Mouse (Mus musculus): ENCODE results near the gene Rasa3. TPM values are rescaled to one million over a fixed set of nuclear protein-coding genes. Genes with fewer than 3 reads are reported as not detected.

The Rasa3 gene
- polyA plus RNA-seq, 1 experiment from 2014 or later: 48.1 TPM

DNA sequence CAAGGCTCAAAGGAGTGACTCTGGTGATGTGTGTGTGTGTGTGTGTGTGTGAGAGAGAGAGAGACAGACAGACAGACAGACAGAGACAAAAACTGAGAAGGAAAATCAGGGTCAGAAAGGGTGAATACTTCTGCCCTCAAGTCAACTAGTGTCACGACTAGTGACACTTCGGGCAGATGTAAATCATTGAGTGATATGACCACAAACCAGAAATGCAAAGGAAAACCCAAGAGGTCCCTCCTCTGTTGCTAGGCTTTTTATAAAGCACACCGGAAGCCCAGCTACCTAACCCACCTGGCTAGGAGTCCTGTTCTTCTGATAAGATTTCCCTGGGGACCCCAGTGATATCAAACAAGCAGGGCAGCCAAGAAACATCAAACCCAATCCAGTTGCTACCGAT lies 2.3 kb downstream of the Rasa3 start:
- H3K27me3 ChIP-seq (ENCODE audit: insufficient read depth, low read length): 0 out of 2 replicates have a peak, but pooled peaks cover 7% of the 10 kb centered on the region
- no peaks in the 10 kb centered on the region for H3K36me3 ChIP-seq (ENCODE audit: insufficient read depth)
- H3K27ac ChIP-seq (ENCODE audit: low read depth): 0 out of 2 replicates have a peak overlapping the region, but pooled peaks have one; percentile 44
- no peak for TF ChIP-seq CTCF (IDR thresholded peaks at IDR 0.05; ENCODE audit: low read depth)
- no peak for ATAC-seq (ENCODE audit: insufficient read depth)
- peak overlapping the region; percentile 92 for H3K4me2 ChIP-seq
- H3K4me1 ChIP-seq (ENCODE audit: insufficient read depth): peaks cover 24% of the 10 kb centered on the region
- no peak for DNase-seq
- H3K9me3 ChIP-seq (ENCODE audit: low read depth, low read length): no peaks in the 10 kb centered on the region
- H3K9ac ChIP-seq: peak overlapping the region; percentile 72; the same call in 1 of the 2 replicates
- 49% methylated on average over 4 of the region's 4 CpGs for WGBS
- H3K4me3 ChIP-seq (ENCODE audit: low read depth, low read length): peak overlapping the region; percentile 78

- no peak overlapping the region for H3K4me3 ChIP-seq (ENCODE audit: low read depth, low read length)
- peak; percentile 58 for DNase-seq
Measured at GRCm38 (mm10) chr8:13674294-13675010, 3.0 kb downstream of the Rasa3 start.

GRCm38 (mm10) chr8:13673215-13673614 lies 4.2 kb downstream of the Rasa3 start:
- no peak for TF ChIP-seq CTCF (IDR thresholded peaks at IDR 0.05; ENCODE audit: low read depth)
- Histone ChIP-seq H3K4me1 (ENCODE audit: insufficient read depth) (peaks cover 39% of the 10 kb centered on the region), H3K36me3 (ENCODE audit: insufficient read depth) (no peaks in the 10 kb centered on the region), H3K27ac (ENCODE audit: low read depth) (no peak overlapping the region), H3K9ac (no peak overlapping the region), H3K9me3 (ENCODE audit: low read depth, low read length) (no peaks in the 10 kb centered on the region), H3K27me3 (ENCODE audit: insufficient read depth, low read length) (no peaks in the 10 kb centered on the region), H3K4me2 (no peak overlapping the region), H3K4me3 (ENCODE audit: low read depth, low read length) (no peak overlapping the region)
- WGBS: 70% methylated on average over 4 of the region's 4 CpGs
- no peak for DNase-seq
- ATAC-seq (ENCODE audit: insufficient read depth): no peak

More at GRCm38 (mm10) chr8:13674294-13675010, 3.0 kb downstream of the Rasa3 start:
- Histone ChIP-seq H3K27me3 (ENCODE audit: insufficient read depth, low read length) (0 out of 2 replicates have a peak, but pooled peaks cover 7% of the 10 kb centered on the region), H3K4me2 (peak overlapping the region; percentile 92), H3K4me1 (ENCODE audit: insufficient read depth) (peaks cover 28% of the 10 kb centered on the region), H3K36me3 (ENCODE audit: insufficient read depth) (no peaks in the 10 kb centered on the region), H3K9me3 (ENCODE audit: low read depth, low read length) (no peaks in the 10 kb centered on the region), H3K27ac (ENCODE audit: low read depth) (peak overlapping the region; percentile 44; the same call in 1 of the 2 replicates), H3K9ac (0 out of 2 replicates have a peak overlapping the region, but pooled peaks have one; percentile 13)
- 55% methylated on average over 12 of the region's 12 CpGs for WGBS
- 0 out of 2 replicates have a peak, but pooled peaks have one; percentile 13 for TF ChIP-seq CTCF (IDR thresholded peaks at IDR 0.05; ENCODE audit: low read depth)
- ATAC-seq (ENCODE audit: insufficient read depth): no peak

GRCm38 (mm10) chr8:13671246-13672003 lies 6.0 kb downstream of the Rasa3 start:
- TF ChIP-seq CTCF (IDR thresholded peaks at IDR 0.05; ENCODE audit: low read depth): no peak

GRCm38 (mm10) chr8:13670011-13670471 lies 7.4 kb downstream of the Rasa3 start:
- Histone ChIP-seq H3K4me3 (ENCODE audit: low read depth, low read length) (no peak overlapping the region), H3K4me1 (ENCODE audit: insufficient read depth) (peaks cover 42% of the 10 kb centered on the region), H3K9ac (no peak overlapping the region), H3K27ac (ENCODE audit: low read depth) (no peak overlapping the region), H3K36me3 (ENCODE audit: insufficient read depth) (no peaks in the 10 kb centered on the region), H3K27me3 (ENCODE audit: insufficient read depth, low read length) (no peaks in the 10 kb centered on the region), H3K9me3 (ENCODE audit: low read depth, low read length) (no peaks in the 10 kb centered on the region), H3K4me2 (no peak overlapping the region)
- ATAC-seq (ENCODE audit: insufficient read depth) (no peak), DNase-seq (no peak)
- WGBS: 81% methylated on average over 17 of the region's 17 CpGs
- no peak for TF ChIP-seq CTCF (IDR thresholded peaks at IDR 0.05; ENCODE audit: low read depth)

More at GRCm38 (mm10) chr8:13671246-13672003, 6.0 kb downstream of the Rasa3 start:
- Histone ChIP-seq H3K4me2 (no peak overlapping the region), H3K36me3 (ENCODE audit: insufficient read depth) (no peaks in the 10 kb centered on the region), H3K9ac (no peak overlapping the region), H3K27me3 (ENCODE audit: insufficient read depth, low read length) (no peaks in the 10 kb centered on the region), H3K4me1 (ENCODE audit: insufficient read depth) (peaks cover 44% of the 10 kb centered on the region), H3K27ac (ENCODE audit: low read depth) (no peak overlapping the region), H3K4me3 (ENCODE audit: low read depth, low read length) (no peak overlapping the region), H3K9me3 (ENCODE audit: low read depth, low read length) (no peaks in the 10 kb centered on the region)
- 84% methylated on average over 10 of the region's 10 CpGs for WGBS
- ATAC-seq (ENCODE audit: insufficient read depth) (no peak), DNase-seq (no peak)

- ATAC-seq (ENCODE audit: insufficient read depth): peak; percentile 90
- H3K9me3 ChIP-seq (ENCODE audit: low read depth, low read length): no peaks in the 10 kb centered on the region
- H3K4me2 ChIP-seq: peak overlapping the region; percentile 32; the same call in 1 of the 2 replicates
- DNase-seq: peak; percentile 88
- 0 out of 2 replicates have a peak overlapping the region, but pooled peaks have one; percentile 0 for H3K9ac ChIP-seq
- peaks cover 35% of the 10 kb centered on the region for H3K4me1 ChIP-seq (ENCODE audit: insufficient read depth)
- WGBS: 15% methylated on average over 10 of the region's 10 CpGs
- peak overlapping the region; percentile 91 for H3K27ac ChIP-seq (ENCODE audit: low read depth)
- no peak overlapping the region for H3K4me3 ChIP-seq (ENCODE audit: low read depth, low read length)
- no peaks in the 10 kb centered on the region for H3K27me3 ChIP-seq (ENCODE audit: insufficient read depth, low read length)
- H3K36me3 ChIP-seq (ENCODE audit: insufficient read depth): no peaks in the 10 kb centered on the region
- no peak for TF ChIP-seq CTCF (IDR thresholded peaks at IDR 0.05; ENCODE audit: low read depth)
Measured at GRCm38 (mm10) chr8:13668367-13668766, 9.0 kb downstream of the Rasa3 start.

All from lung, embryonic 14.5 days (tissue).